Mouse (Mus musculus) gastrocnemius, adult 8-10 months (tissue): ENCODE measurements at regions not wholly inside any gene's neighbourhood (a gene's known extent, or its start where the extent isn't known, plus 50 kb on each side); places are given as distances from the start of the nearest gene placed in this dataset.

Source experiments
- DNase-seq, 2 experiments: peaks; one replicate each; pipeline ENCODE4 v3.0.0; 2022; ENCODE audit warnings: low spot score in 2 of 2

DNA sequence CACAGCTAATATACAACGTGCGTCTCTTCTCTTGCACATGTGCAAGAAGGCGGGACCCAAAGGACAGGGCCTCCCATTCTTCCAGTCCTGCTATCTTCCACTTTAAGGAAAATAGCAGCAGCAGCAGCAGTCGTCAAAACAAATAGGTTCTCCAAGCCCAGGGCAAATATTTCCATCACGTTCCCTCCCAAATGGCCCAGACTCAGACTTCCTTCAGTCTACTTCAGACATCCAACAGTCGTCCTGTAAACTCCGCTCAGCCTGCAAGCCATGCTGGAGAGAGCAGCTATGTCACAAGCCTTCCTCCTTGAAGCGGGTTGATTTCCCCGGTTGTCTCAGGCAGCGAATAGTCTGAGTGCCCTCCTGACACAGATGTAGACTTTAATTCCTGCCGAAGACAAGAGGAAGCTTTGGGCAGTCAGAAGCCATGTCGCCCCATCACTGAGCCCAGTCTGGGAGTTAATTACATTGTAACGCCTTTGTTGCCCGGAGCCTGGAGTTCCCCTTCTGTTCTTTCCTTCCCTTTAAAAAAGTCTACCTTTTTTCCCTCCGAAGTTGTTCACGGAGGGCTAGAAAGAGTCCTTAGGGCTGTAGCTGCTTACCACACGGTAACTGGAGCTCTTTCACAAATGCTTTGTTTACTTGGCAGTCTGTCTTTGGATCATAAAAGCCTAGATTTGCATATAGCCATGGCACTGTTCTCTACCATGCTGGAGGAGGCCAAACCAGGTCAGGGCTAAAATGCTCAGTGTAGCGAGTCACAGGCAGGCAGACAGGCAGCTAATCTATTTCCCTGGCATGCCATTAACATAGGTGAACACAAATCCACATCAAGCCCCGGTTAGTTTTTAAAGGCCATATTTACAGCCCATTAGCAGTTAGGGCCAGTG lies 236.7 kb downstream of the Gm10260 start:
- DNase-seq, result no peak

DNA sequence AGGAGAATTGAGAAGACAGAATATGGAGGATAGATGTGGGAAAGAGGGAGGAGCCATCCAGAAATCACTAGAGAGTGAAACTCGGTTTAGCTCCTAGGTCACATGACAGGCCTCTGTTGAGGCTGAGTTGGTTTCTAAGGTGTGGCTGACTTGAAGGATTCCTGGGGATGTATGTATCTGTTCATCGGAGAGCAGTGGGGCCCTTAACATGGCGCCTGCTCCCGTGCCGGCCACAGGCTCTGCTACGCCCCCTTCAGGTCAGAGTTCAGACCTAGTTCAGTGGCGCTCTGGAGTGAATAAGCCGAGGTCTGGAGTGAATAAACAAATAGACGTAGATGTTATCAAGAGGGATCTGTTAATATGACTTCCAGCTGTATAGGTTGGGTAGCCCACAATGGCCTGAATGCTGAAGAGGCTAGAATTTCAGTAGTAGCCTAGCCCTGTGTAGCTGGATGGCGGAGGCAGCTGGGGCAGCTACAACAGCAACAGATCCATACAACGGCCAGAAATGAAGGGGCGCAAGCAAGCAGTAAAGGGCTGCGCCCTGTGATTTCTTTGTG lies 239.4 kb downstream of the Gm10260 start:
- DNase-seq, result no peak

DNA sequence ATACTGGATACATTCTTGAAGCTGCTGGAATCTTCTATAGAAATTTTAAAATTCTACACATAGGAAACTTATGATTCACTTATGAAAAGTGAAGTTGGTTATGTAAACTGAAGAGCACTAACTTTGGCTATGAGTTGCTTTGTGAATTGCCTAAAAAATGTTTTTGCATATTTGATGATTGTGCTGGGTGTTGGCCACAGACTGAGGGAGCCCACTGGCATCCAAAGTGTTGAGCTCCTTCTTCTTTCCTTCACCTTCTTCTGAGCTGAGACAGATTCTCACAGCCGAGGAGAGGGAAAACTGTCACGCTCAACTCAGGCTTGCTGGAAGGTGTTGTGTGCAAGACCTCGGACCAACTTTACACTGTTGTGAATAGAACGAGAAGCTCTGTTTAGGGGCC lies 243.7 kb downstream of the Gm10260 start:
- DNase-seq, result no peak

DNA sequence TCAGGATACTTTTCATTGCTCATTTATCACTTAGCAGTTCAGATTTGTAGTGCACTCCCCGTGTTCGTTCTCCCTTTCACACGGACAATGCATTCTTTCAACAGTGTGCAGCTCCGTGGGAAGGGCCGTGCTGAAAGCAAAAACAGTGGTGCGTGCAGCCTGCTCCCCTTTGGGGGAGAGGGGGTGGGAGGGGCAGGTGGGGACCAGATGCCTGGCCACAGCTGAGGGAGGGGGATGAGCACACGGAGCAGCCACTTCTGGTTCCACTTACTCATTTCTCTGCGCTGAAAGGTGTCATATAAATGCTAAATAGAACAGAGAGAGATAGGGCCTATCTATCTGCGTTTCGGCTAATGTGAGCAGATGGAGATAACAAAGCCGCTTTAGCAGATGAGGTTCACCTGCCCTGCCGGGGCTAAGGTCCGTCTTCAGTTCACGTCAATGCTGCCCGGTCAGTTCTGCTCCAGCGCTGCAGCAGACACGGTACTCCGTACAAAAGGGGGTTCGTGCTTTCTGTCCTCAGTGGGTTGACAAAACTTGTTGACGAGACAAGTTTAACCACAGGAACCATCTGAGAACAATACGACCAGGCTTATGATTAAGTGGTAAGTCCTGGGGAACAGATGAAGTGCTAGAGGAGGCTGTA lies 245.9 kb downstream of the Gm10260 start:
- no peak for DNase-seq

DNA sequence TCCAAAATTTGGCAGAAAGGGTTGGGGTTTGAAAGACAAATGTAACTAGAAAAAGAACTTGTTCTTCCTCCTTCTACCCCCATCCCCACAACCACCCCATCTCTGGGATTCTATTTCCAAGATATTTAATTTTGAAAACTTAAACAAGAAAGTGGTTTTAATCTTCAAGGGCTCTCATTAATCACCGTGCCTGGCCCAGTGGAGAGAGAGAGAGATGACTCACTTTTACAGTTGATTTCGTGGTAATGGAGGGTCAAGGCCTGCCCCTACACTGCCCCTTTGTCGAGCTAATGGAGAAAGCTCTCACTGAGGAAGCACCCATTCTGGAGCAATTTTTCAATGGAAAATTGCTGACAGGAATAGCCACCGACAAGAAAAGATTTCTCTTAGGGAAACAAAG lies 247.9 kb downstream of the Gm10260 start:
- no peak for DNase-seq

DNA sequence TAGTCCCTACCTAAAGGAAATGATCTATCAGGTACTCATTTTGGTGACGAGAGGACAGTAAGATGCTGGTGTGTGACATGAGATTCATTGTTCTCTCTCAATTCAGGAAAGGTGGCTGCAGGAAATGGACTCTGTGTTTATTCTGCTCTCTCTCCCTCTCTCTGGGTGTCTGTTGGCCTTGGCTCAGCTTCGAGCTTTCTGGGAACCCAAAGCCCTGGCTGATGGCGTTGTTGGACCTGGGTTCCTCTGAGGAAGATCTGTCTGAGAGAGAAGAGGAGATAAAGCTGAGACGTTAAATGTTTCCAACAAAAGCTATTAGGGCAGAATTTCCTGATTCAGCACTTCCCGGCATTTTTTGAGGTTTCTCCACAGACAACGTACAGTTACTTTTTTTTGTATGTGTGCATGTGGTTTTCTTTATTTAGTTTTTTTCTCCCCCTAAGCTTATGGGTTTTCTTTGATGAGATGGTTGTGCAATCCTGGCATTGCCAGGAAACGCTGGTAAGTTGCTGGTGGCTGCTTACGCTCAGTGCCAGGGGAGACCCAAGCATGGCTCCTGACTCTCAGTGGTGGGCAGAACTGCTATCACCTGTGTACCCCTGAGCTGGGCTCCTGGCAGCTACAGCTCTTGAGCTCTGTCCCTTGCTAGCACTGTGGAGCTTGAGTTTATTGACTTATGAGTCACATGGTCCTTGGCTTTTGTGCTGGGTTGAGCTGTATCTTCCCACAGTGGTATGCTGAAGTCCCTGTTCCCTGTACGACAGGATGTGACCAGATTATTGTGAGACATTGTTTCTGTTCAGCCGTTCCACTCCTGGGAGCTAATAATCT lies 249.8 kb downstream of the Gm10260 start:
- DNase-seq, result no peak

DNA sequence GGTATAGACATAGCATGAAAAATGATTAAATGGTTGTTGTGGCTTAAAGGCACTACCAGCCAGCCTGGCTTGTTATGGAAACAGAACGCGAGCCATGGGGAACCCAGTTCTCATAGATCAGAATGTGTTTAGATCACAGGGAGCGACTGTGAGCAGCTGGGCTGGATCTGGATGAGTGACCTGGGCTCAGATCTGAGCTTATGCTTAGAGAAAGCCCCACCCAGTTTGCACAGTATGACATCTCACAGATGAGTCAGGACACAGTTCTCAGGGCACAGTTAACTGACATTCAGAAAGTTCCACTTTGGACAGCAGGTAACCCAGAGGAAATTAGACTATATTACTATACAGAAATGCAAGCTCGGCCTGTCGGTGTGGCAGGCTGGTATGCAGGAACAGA lies 255.5 kb downstream of the Gm10260 start:
- DNase-seq, result no peak

DNA sequence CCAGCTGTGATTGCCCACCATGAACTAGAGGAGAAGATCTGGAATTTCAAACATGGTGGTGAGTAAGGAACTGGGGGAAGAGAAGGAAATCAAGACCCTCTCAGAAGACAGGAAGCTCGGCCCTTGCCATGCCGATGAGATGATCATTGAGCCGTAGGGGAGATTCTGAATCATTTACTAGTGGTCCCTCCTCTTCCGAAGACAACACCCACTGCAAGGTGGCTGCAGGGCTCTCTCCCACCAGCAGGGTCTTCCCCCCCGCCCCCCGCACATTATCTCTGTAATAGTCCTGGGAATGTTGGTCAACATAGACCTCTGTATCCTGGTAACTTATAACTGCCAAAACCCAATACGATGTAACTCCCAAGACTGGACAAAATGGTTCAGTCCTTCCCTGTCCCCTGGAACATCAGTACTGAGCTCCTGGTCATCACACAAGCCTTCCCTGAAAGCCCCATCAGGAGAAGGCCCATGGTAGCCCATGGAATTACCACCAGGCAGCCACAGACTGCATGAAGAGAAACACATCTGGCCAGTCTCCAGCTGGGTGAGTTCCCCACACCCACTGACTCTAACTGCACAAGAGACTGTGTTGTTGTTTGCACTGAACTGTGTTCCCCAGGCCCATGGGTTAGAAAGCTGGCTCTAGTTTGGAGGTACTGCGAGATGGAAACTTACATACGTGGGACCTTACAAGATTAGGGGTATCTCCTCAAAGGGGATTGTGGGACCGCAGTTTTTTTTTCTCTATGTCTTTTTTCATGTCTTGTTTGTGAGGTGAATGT lies 256.3 kb downstream of the Gm10260 start:
- DNase-seq, result no peak

DNA sequence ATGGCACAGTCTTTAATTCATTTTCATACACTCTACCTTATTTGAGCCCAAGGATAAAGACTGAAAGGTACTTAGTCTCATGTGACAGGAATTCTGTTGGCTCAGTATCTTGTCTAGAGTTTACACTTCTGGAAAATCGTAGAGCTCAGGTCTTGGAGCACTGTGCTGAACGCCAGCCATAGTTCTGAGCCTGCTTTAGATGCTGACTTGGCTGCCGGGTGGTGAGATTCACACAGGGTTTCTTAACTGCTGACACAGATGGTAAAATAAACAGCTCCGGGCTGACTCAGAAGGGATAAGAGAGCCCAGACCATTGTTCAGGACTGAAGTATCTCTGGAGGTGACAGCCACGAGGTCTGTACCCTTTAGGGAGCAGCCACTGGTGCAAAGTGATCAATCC lies 257.0 kb downstream of the Gm10260 start:
- no peak for DNase-seq

DNA sequence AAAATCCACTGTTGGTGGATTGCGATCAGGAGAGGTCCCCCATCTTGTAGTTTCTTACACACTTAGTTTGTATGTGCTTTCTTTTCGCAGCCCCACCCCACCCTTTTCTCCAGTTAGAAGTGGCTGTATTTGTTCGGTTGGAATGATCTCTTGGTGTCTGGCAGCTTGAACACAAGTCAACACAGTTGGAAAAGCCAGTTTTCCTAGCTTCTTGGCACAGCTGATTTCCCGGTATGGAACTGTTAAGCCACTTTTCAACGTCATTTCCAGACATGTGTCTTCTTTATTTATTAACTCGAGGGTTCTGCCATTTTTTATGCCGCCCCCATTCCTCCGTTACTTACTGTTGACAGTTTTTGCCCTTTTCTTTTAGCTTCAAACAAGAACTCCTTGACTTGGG lies 259.2 kb downstream of the Enc1 start:
- no peak for DNase-seq

DNA sequence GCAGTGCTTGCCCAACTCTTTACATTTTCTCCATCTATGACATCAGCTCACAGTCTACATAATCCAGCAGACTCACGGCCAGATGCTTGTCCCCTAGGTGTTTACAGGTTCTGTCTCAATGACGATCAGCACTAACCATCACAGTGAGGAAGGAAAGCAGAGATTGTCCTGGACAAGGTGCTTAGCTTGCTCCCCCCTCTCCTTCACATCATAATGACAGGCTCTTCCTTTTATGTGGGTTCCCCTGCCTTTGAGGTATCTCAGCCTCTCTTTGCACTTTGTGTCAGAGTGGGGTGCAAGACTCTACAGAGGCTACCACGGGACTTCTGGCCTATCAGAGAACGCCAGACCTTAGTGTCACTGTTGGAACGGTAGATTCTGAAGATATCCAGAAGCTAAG lies 258.1 kb downstream of the Enc1 start:
- no peak for DNase-seq

DNA sequence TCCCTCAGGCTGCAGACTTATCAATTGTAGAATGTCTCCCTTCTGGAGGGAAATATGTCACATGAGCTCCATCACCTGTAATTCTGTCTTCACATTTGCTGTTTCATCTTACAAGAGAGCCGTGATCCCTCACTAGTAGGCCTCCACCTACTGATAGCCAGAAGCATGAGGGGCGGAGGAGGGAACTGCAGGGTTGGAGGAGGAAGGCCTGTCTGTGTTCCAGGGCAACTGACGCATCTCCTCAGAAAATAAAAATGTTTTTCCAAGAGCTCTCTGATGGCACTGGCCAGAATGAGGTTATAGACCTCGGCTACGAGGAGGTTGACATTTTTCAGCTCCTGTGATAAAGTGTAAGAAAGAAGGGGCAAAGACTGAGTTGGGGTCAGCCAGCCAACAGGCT lies 257.0 kb downstream of the Enc1 start:
- no peak for DNase-seq

DNA sequence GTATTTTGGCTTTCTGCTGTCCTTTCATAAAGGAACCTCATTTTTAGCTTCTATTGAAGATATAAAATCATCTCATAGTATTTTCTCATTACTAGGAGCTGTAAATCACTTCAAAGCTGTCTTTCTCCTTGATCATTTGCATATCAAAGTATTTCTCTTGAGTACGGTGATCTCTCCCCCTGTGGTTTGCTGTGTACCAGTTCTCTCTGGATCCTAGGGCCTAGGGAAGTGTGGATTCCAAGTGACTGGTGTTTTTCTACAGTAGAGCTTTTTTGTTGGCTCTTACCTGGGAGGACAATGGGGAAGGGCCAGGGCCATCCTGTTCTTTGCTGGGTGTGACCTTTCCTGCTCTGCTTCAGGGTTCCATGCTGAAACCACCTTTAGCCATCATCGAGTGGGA lies 253.9 kb downstream of the Enc1 start:
- no peak for DNase-seq

DNA sequence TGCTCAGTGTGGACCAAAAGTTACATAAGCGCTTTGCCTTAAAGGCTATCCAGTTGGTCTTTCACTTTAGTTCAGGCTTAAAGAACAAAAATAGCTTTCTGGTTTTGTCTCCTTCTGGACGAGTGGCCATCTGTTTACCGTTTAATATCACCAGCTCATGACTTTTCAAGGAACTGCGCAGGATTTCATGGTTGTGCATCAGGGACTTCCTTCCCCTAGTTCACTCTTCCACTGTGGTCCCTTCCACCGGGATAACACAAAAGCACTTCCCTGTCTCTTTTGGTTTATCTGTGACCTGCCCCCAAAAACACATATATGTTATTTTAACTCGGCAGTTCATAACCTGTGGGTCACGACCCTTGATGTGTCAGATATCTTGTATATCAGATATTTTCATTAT lies 252.9 kb downstream of the Enc1 start:
- no peak for DNase-seq

DNA sequence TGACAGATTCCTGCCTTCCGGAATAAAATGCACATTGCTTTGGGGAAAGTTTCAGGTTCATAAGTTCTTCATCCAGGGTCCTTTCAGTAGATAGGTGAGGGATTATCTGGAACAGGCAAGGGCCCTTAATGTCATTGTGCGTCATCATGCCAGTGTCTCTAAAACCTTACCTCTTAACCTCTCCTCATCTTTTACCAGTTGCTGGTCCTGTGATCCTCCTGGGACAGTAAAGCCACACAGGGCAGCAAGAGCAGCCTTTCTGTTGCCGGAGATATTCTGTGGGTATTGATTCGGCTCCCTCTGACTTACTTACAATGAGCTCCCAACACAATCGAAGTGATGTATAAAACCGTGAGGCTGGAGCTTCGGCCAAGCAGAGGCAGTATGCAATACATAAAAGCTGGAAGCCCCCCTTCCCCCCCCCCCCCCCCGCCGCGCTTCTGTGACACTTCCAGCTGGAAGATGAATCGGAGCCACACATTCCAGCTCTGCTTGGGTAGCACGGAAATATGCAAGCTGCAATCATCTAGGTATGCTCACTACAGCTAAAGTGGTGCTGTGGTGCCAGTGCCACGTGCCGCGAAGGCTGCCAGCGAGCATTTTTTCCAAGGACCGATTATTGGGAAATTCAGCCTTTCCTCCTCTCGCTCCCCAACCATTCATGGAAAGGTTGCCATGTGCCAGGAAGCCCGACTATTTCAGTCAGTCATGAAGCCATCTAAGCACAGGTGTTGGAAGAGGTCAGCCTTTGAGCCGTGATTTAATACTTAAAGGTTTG lies 252.2 kb downstream of the Enc1 start:
- DNase-seq, result no peak

DNA sequence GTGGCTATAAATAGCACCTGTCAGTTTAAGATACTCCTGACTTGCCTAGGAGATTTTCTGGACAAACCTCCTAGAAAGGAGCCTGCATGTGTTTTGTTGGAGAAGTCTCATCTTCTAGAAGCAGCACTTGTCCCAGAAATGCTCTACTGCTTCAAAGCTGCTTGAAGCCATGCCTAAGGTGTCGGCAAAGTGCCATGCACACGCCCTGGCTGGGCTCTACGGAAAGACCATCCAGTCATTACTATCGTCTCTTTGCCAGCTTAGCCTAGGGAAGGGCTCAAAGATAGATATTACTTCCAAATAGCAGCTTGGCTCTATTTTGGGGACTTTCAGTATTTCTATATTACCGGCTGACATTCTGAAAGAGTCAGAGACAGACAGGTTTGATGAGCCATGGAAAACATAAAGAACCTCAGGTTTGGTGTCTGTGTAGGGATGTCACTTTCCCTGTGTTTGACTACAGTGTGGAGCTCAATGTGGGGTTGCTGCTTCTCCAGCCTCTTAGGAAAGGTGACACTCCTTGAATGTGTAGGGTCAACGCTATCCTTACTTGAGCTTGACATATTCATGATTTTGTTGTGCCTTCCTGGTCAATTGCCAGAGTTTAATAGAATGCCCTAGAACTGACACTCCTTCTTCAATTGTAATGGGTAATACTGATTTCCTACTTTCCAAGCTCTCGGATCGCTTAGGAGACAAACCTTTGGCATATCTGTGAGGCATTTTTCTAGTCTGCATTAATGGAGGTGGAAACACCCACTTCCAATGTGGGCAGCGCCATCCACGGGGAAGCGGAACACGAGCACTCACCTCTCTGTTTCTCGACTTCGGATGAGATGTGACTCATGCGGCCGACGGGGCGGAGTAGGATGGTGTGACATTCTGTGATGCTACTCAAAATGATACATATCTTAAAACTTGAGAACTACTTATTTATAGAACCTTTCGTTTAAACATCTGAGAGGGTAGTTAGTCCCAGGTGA lies 251.3 kb downstream of the Enc1 start:
- no peak for DNase-seq

DNA sequence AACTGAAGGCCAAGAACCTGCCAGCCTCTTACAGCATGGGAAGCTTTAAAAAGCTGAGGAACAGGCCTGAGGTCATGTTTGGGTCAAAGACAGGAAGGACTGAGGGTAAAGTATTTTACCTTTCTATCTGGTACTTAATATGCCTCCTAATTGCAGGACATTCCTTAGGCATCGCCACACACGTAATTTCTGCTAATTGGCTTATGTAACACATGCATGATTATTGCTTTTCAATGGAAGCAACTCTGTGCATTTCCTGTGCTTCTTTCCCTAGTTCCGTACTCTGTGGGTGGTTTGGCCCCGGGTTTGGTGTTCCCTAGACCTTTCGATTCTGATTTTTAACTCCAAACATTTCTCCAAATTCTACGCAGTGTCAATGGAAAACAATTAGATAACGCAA lies 249.2 kb downstream of the Enc1 start:
- DNase-seq, result no peak

DNA sequence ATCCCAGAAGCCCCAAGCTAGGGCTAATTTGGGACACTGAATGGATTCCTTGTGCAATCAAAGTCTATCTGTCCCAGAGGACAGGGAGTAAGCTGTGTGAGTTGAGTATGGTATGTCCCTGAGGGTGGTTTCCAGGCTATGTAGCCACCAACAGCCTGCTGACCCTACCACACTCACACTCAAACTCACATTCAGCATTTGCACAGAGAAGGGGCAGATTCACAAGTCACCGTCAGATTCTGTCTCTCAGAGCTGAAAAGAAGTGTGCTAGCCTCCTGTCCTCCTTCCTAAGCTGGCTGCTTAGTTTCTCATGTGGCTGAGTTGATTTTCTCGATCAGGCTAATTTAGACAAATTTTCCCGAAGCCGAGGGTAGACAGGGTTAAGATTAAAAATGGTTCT lies 248.8 kb downstream of the Enc1 start:
- no peak for DNase-seq

DNA sequence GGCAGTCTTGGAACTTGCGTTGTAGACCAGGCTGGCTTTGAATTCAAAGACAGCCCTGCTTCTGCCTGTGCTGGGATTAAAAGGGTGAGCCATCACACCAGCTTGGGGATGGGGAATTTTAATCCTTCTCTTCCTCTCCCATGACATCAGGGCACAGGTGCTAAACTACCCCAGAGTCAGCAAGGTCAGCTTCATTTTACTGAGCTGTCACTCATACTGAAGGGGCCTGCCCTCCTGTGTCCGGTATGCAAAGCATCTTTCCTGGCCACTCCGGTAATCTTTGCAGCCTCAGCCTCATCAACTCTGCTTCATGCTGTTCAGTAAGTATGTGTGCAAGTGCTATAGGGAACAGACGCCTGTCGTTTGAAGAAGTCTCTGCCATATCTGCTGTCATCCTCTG lies 248.1 kb downstream of the Enc1 start:
- DNase-seq, result no peak
